Mouse (Mus musculus) left cerebral cortex, postnatal 14 days (tissue): ENCODE measurements at regions not wholly inside any gene's neighbourhood (a gene's known extent, or its start where the extent isn't known, plus 50 kb on each side); places are given as distances from the start of the nearest gene placed in this dataset.

Experiments used
- DNase-seq, 2 experiments: peaks; one replicate each; pipeline ENCODE4 v3.0.0; 2021 to 2022; ENCODE audit warnings: low spot score in 2 of 2, mixed read lengths in 1 of 2
- intact Hi-C: fragments of 180-260 bp; cut with DNase I; formaldehyde crosslinking; loops from one replicate; pipeline ENCODE4 v1.15.1; 2025

GRCm38 (mm10) chr19:15003596-15003995, 405.7 kb upstream of the Tle4 start:
- intact Hi-C loops: no loop called here
- no peak for DNase-seq

GRCm38 (mm10) chr19:14993344-14993743, 395.5 kb upstream of the Tle4 start:
- no peak for DNase-seq
- intact Hi-C loops: no loop called here

- intact Hi-C loops: no loop called here
Measured at GRCm38 (mm10) chr19:14970161-14970560, 372.3 kb upstream of the Tle4 start.

GRCm38 (mm10) chr19:14968283-14968682, 370.4 kb upstream of the Tle4 start:
- intact Hi-C loops: no loop called here
- DNase-seq: no peak

More at GRCm38 (mm10) chr19:14970161-14970560, 372.3 kb upstream of the Tle4 start:
- no peak for DNase-seq

GRCm38 (mm10) chr19:14957727-14958126, 359.9 kb upstream of the Tle4 start:
- intact Hi-C loops: no loop called here
- peak; percentile 11 to 51 for DNase-seq

GRCm38 (mm10) chr19:14957154-14957553, 359.3 kb upstream of the Tle4 start:
- DNase-seq: no peak
- intact Hi-C loops: no loop called here

- intact Hi-C loops: no loop called here
Measured at GRCm38 (mm10) chr19:14956392-14956791, 358.5 kb upstream of the Tle4 start.

GRCm38 (mm10) chr19:14955969-14956368, 358.1 kb upstream of the Tle4 start:
- intact Hi-C loops: no loop called here
- no peak for DNase-seq

More at GRCm38 (mm10) chr19:14956392-14956791, 358.5 kb upstream of the Tle4 start:
- DNase-seq: no peak

- DNase-seq: no peak
- intact Hi-C loops: no loop called here
Measured at GRCm38 (mm10) chr19:14940207-14940952, 342.5 kb upstream of the Tle4 start.

- intact Hi-C loops: no loop called here
- DNase-seq: no peak
Measured at GRCm38 (mm10) chr19:14922238-14922637, 324.4 kb upstream of the Tle4 start.

- no peak for DNase-seq
- intact Hi-C loops: no loop called here
Measured at GRCm38 (mm10) chr19:14911056-14911850, 313.4 kb upstream of the Tle4 start.

- intact Hi-C loops: no loop called here
- DNase-seq: no peak
Measured at GRCm38 (mm10) chr19:14894875-14895274, 297.0 kb upstream of the Tle4 start.

- DNase-seq: no peak
- intact Hi-C loops: no loop called here
Measured at GRCm38 (mm10) chr19:14892390-14892758, 294.5 kb upstream of the Tle4 start.

- intact Hi-C loops: no loop called here
- DNase-seq: no peak
Measured at GRCm38 (mm10) chr19:14891689-14892389, 294.0 kb upstream of the Tle4 start.

- intact Hi-C loops: no loop called here
- DNase-seq: no peak
Measured at GRCm38 (mm10) chr19:14891090-14891428, 293.2 kb upstream of the Tle4 start.

GRCm38 (mm10) chr19:14890241-14891089, 292.6 kb upstream of the Tle4 start:
- peak; percentile 14 to 46 for DNase-seq
- intact Hi-C loops: no loop called here

GRCm38 (mm10) chr19:14889794-14890193, 291.9 kb upstream of the Tle4 start:
- no peak for DNase-seq
- intact Hi-C loops: no loop called here

GRCm38 (mm10) chr19:14883707-14884421, 286.0 kb upstream of the Tle4 start:
- DNase-seq: no peak
- intact Hi-C loops: no loop called here

- intact Hi-C loops: no loop called here
- no peak for DNase-seq
Measured at GRCm38 (mm10) chr19:14880818-14881217, 283.0 kb upstream of the Tle4 start.
